Comparison of ENCODE assay signal across 25 mouse cellular contexts in the genomic region with DNA sequence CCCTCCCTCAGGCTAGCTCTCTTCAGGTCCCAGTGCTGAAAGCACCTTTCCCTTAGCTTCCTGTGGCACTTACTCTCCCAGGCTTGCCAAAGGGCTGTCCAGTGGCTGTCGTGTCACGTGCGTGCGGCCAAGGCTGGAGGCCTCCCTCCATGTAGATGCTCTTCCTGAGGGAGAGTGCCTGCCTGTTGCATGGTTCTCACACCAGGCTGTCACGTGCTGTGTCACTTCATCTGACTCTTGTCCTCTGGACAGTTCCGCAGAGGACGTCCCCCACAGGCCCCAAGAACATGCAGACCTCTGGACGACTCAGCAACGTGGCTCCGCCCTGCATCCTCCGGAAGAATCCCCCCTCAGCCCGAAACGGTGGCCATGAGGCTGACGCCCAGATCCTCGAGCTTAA. TPM values are rescaled to one million over a fixed set of nuclear protein-coding genes. Genes with fewer than 3 reads are reported as not detected.
A peak's percentile ranks its signal among the peaks of the same experiment; 100 is the strongest.
DNase-seq lines count a peak whose midpoint lies in the region; ATAC-seq and TF ChIP-seq lines count a peak whose summit lies in the region.
"Had no signal": no experiment of that assay in that cellular context is flagged by ENCODE, and none has a peak within 500 bp of the region (broad histone marks: within the 10 kb centered on the region; RNA-seq: fewer than 3 reads in every experiment).

No protein-coding gene starts in this region.

- no peak overlapping the region for H3K27ac ChIP-seq in embryonic facial prominence, embryonic 15.5 days (replicated peaks)
- no peak overlapping the region for H3K27ac ChIP-seq in embryonic facial prominence, embryonic 10.5 days (replicated peaks)
- H3K27ac ChIP-seq in heart, embryonic 12.5 days (ENCODE audit: poor library complexity, severe bottlenecking) = no peak overlapping the region
- no peak overlapping the region for H3K27ac ChIP-seq in kidney, postnatal 0 days
- H3K27ac ChIP-seq in kidney, adult 2 months (ENCODE audit: insufficient read depth, low read depth, low read length) = no peak overlapping the region
- no peak overlapping the region for H3K27ac ChIP-seq in lung, postnatal 0 days (ENCODE audit: low read length)
- H3K27ac ChIP-seq: left cerebral cortex, adult 2 months; limb, embryonic 13.5 days; liver, embryonic 14.5 days; stomach, embryonic 15.5 days had no signal

- no peak for TF ChIP-seq EP300 in lung, postnatal 0 days (IDR thresholded peaks at IDR 0.05)

- TF ChIP-seq POLR2A in kidney, adult 2 months (IDR thresholded peaks at IDR 0.05; ENCODE audit: low read depth, low read length) = no peak
- no peak for TF ChIP-seq POLR2A in lung, adult 2 months (IDR thresholded peaks at IDR 0.05; ENCODE audit: borderline replicate concordance, extremely low read depth, low read depth, low read length)

- H3K4me2 ChIP-seq in embryonic facial prominence, embryonic 15.5 days (replicated peaks) = no peak overlapping the region
- peak overlapping the region; percentile 0; the same call in 1 of the 2 replicates for H3K4me2 ChIP-seq in heart, embryonic 12.5 days
- no peak overlapping the region for H3K4me2 ChIP-seq in kidney, postnatal 0 days (ENCODE audit: low read length)
- H3K4me2 ChIP-seq in lung, postnatal 0 days (replicated peaks; ENCODE audit: low read depth, low read length) = no peak overlapping the region
- H3K4me2 ChIP-seq: limb, embryonic 13.5 days; midbrain, embryonic 11.5 days; stomach, embryonic 15.5 days had no signal

- no peak for TF ChIP-seq CTCF in kidney, postnatal 0 days (IDR thresholded peaks at IDR 0.05; ENCODE audit: low read depth)
- TF ChIP-seq CTCF in kidney, adult 2 months (conservative IDR thresholded peaks at IDR 0.05; ENCODE audit: insufficient read depth, insufficient read length, low read depth, low read length) = no peak
- TF ChIP-seq CTCF in lung, postnatal 0 days (IDR thresholded peaks at IDR 0.05) = no peak
- no peak for TF ChIP-seq CTCF in lung, adult 2 months (IDR thresholded peaks at IDR 0.05; ENCODE audit: insufficient read depth, low read length)

- no peak overlapping the region for H3K4me3 ChIP-seq in embryonic facial prominence, embryonic 15.5 days (replicated peaks)
- H3K4me3 ChIP-seq in embryonic facial prominence, embryonic 10.5 days = no peak overlapping the region
- no peak overlapping the region for H3K4me3 ChIP-seq in heart, embryonic 12.5 days
- H3K4me3 ChIP-seq in kidney, postnatal 0 days (replicated peaks; ENCODE audit: low read depth, low read length) = no peak overlapping the region
- no peak overlapping the region for H3K4me3 ChIP-seq in kidney, adult 2 months (ENCODE audit: insufficient read depth, low read depth, low read length)
- no peak overlapping the region for H3K4me3 ChIP-seq in lung, postnatal 0 days (ENCODE audit: low read depth, low read length)
- no peak overlapping the region for H3K4me3 ChIP-seq in lung, adult 2 months (replicated peaks; ENCODE audit: extremely low read depth, low read depth, low read length)
- H3K4me3 ChIP-seq: left cerebral cortex, adult 2 months; limb, embryonic 13.5 days; stomach, embryonic 15.5 days had no signal

- WGBS in embryonic facial prominence, embryonic 15.5 days = 45% methylated on average over 15 of the region's 15 CpGs
- 41% methylated on average over 15 of the region's 15 CpGs for WGBS in embryonic facial prominence, embryonic 10.5 days
- WGBS in heart, embryonic 12.5 days = 36% methylated on average over 15 of the region's 15 CpGs
- WGBS in kidney, postnatal 0 days = 52% methylated on average over 15 of the region's 15 CpGs
- 72% methylated on average over 15 of the region's 15 CpGs for WGBS in kidney, adult 2 months
- WGBS in lung, postnatal 0 days = 42% methylated on average over 15 of the region's 15 CpGs
- 57% methylated on average over 15 of the region's 15 CpGs for whole genome bisulfite sequencing in lung, adult 2 months

- H3K9me3 ChIP-seq in embryonic facial prominence, embryonic 15.5 days (replicated peaks) = no peaks in the 10 kb centered on the region
- no peaks in the 10 kb centered on the region for H3K9me3 ChIP-seq in embryonic facial prominence, embryonic 10.5 days
- H3K9me3 ChIP-seq in heart, embryonic 12.5 days (replicated peaks) = no peaks in the 10 kb centered on the region
- H3K9me3 ChIP-seq in kidney, postnatal 0 days (replicated peaks; ENCODE audit: low read length) = no peaks in the 10 kb centered on the region
- H3K9me3 ChIP-seq in lung, postnatal 0 days (ENCODE audit: low read length) = no peaks in the 10 kb centered on the region
- H3K9me3 ChIP-seq: G1E; limb, embryonic 13.5 days; stomach, embryonic 15.5 days had no signal

- no peak for DNase-seq in embryonic facial prominence, embryonic 10.5 days (ENCODE audit: low spot score)
- no peak for DNase-seq in heart, postnatal 14 days
- DNase-seq in kidney, postnatal 0 days (ENCODE audit: low spot score) = no peak
- DNase-seq in kidney, adult 2 months = no peak
- no peak for DNase-seq in lung, postnatal 0 days (ENCODE audit: low spot score)
- DNase-seq in lung, adult 2 months = no peak
- DNase-seq: adrenal gland, adult 8-10 months; cerebellum, adult 8-10 months; cerebellum, postnatal 25 days; gastrocnemius, postnatal 36 days; kidney, adult 9 months; kidney, postnatal 14 days; layer of hippocampus, adult 9-11 months; lung, postnatal 14 days; right cerebral cortex, postnatal 25 days had no signal

- H3K9ac ChIP-seq in embryonic facial prominence, embryonic 15.5 days = no peak overlapping the region
- 0 out of 2 replicates have a peak overlapping the region, but pooled peaks have one; percentile 8 for H3K9ac ChIP-seq in heart, embryonic 12.5 days
- H3K9ac ChIP-seq in kidney, postnatal 0 days (ENCODE audit: low read depth, low read length) = no peak overlapping the region
- H3K9ac ChIP-seq in lung, postnatal 0 days (replicated peaks; ENCODE audit: low read depth) = no peak overlapping the region
- H3K9ac ChIP-seq: limb, embryonic 13.5 days; liver, embryonic 14.5 days; stomach, embryonic 15.5 days had no signal

- ATAC-seq in embryonic facial prominence, embryonic 15.5 days (ENCODE audit: insufficient number of reproducible peaks, low FRiP score, low TSS enrichment, low read depth) = 0 out of 2 replicates have a peak, but pooled peaks have one; percentile 5
- peak; percentile 67 for ATAC-seq in heart, embryonic 12.5 days (ENCODE audit: insufficient number of reproducible peaks, low FRiP score)
- ATAC-seq in kidney, postnatal 0 days (replicated peaks; ENCODE audit: low FRiP score, low read depth) = peak; percentile 9; the same call in 1 of the 2 replicates
- peak; percentile 35 for ATAC-seq in lung, postnatal 0 days
- ATAC-seq: forebrain, embryonic 14.5 days; midbrain, embryonic 16.5 days had no signal

- intact Hi-C loops in heart, postnatal 14 days (cut with DNase I) = no loop called here

- 0 out of 2 replicates have a peak, but pooled peaks cover 8% of the 10 kb centered on the region for H3K36me3 ChIP-seq in embryonic facial prominence, embryonic 15.5 days
- H3K36me3 ChIP-seq in embryonic facial prominence, embryonic 10.5 days (replicated peaks) = peaks cover 14% of the 10 kb centered on the region; the same call in 1 of the 2 replicates
- H3K36me3 ChIP-seq in heart, embryonic 12.5 days = peaks cover 3% of the 10 kb centered on the region; the same call in 1 of the 2 replicates
- H3K36me3 ChIP-seq in kidney, postnatal 0 days (ENCODE audit: insufficient read depth, low read length) = no peaks in the 10 kb centered on the region
- no peaks in the 10 kb centered on the region for H3K36me3 ChIP-seq in kidney, adult 2 months (ENCODE audit: control insufficient read depth, insufficient read depth, low read length)
- H3K36me3 ChIP-seq in lung, postnatal 0 days (ENCODE audit: insufficient read depth, low read length) = no peaks in the 10 kb centered on the region
- H3K36me3 ChIP-seq: G1E; stomach, embryonic 15.5 days had no signal

- no peaks in the 10 kb centered on the region for H3K27me3 ChIP-seq in embryonic facial prominence, embryonic 15.5 days
- 0 out of 2 replicates have a peak, but pooled peaks cover 9% of the 10 kb centered on the region for H3K27me3 ChIP-seq in embryonic facial prominence, embryonic 10.5 days (replicated peaks; ENCODE audit: low read depth, poor library complexity, severe bottlenecking)
- H3K27me3 ChIP-seq in heart, embryonic 12.5 days (replicated peaks) = no peaks in the 10 kb centered on the region
- no peaks in the 10 kb centered on the region for H3K27me3 ChIP-seq in kidney, postnatal 0 days (ENCODE audit: insufficient read depth, low read length)
- H3K27me3 ChIP-seq in kidney, adult 2 months (replicated peaks; ENCODE audit: control insufficient read depth, insufficient read depth, low read length) = no peaks in the 10 kb centered on the region
- H3K27me3 ChIP-seq in lung, postnatal 0 days (replicated peaks; ENCODE audit: insufficient read depth, low read length) = no peaks in the 10 kb centered on the region
- H3K27me3 ChIP-seq: limb, embryonic 13.5 days; stomach, embryonic 15.5 days had no signal

- 0 out of 2 replicates have a peak, but pooled peaks cover 4% of the 10 kb centered on the region for H3K4me1 ChIP-seq in embryonic facial prominence, embryonic 15.5 days
- H3K4me1 ChIP-seq in embryonic facial prominence, embryonic 10.5 days = peaks cover 19% of the 10 kb centered on the region
- peaks cover 14% of the 10 kb centered on the region for H3K4me1 ChIP-seq in heart, embryonic 12.5 days (replicated peaks)
- H3K4me1 ChIP-seq in kidney, postnatal 0 days (replicated peaks; ENCODE audit: insufficient read depth, low read length) = no peaks in the 10 kb centered on the region
- H3K4me1 ChIP-seq in kidney, adult 2 months (ENCODE audit: control insufficient read depth, insufficient read depth, low read length) = no peaks in the 10 kb centered on the region
- H3K4me1 ChIP-seq in lung, postnatal 0 days (ENCODE audit: insufficient read depth, low read depth, low read length) = no peaks in the 10 kb centered on the region
- 0 out of 2 replicates have a peak, but pooled peaks cover 3% of the 10 kb centered on the region for H3K4me1 ChIP-seq in lung, adult 2 months (ENCODE audit: control insufficient read depth, insufficient read depth, low read length)

RNA-seq across cellular contexts. Expression of a gene that starts 3.5 kb away (rescaled TPM):
- 90.0 and 100.0 TPM in 2 replicates for polyA plus RNA-seq in embryonic facial prominence, embryonic 15.5 days (2015; fragmentation: Nextera tagmentation; extraction: Ambion mirVana)
- polyA plus RNA-seq in embryonic facial prominence, embryonic 10.5 days (2016; fragmentation: Nextera tagmentation; extraction: Ambion mirVana) = 68.7 and 71.1 TPM in 2 replicates
- polyA plus RNA-seq in heart, embryonic 12.5 days (2016; fragmentation: Nextera tagmentation; extraction: Ambion mirVana) = 81.9 and 84.8 TPM in 2 replicates
- total RNA-seq in heart, postnatal 14 days (2021) = 10 to 100 TPM; 35.8 to 41.1 TPM
- 67.3 and 74.5 TPM in 2 replicates for polyA plus RNA-seq in kidney, postnatal 0 days (2015; fragmentation: Nextera tagmentation; extraction: Ambion mirVana)
- 81.3 and 92.5 TPM in 2 replicates for polyA plus RNA-seq in kidney, adult 2 months (2012; rRNA removed)
- 58.2 and 63.8 TPM in 2 replicates for polyA plus RNA-seq in lung, postnatal 0 days (2015; fragmentation: Nextera tagmentation; extraction: Ambion mirVana)
- 85.7 and 86.6 TPM in 2 replicates for polyA plus RNA-seq in lung, adult 2 months (2012; rRNA removed)

RNA-seq across cellular contexts. Expression of a gene that starts 24.2 kb away (rescaled TPM):
- 22.1 and 28.7 TPM in 2 replicates for polyA plus RNA-seq in embryonic facial prominence, embryonic 15.5 days (2015; fragmentation: Nextera tagmentation; extraction: Ambion mirVana)
- 21.8 and 26.9 TPM in 2 replicates for polyA plus RNA-seq in embryonic facial prominence, embryonic 10.5 days (2016; fragmentation: Nextera tagmentation; extraction: Ambion mirVana)
- 12.5 and 14.4 TPM in 2 replicates for polyA plus RNA-seq in heart, embryonic 12.5 days (2016; fragmentation: Nextera tagmentation; extraction: Ambion mirVana)
- 1 to 10 TPM; 5.9 to 8.3 TPM for total RNA-seq in heart, postnatal 14 days (2021)
- 17.3 and 17.5 TPM in 2 replicates for polyA plus RNA-seq in kidney, postnatal 0 days (2015; fragmentation: Nextera tagmentation; extraction: Ambion mirVana)
- 22.6 and 24.1 TPM in 2 replicates for polyA plus RNA-seq in kidney, adult 2 months (2012; rRNA removed)
- polyA plus RNA-seq in lung, postnatal 0 days (2015; fragmentation: Nextera tagmentation; extraction: Ambion mirVana) = 9.9 and 10.2 TPM in 2 replicates
- polyA plus RNA-seq in lung, adult 2 months (2012; rRNA removed) = 19.2 and 20.8 TPM in 2 replicates

RNA-seq across cellular contexts. Expression of a gene that starts 43.3 kb away (rescaled TPM):
- polyA plus RNA-seq in embryonic facial prominence, embryonic 15.5 days (2015; fragmentation: Nextera tagmentation; extraction: Ambion mirVana) = 482 and 502 TPM in 2 replicates
- polyA plus RNA-seq in embryonic facial prominence, embryonic 10.5 days (2016; fragmentation: Nextera tagmentation; extraction: Ambion mirVana) = 399 and 407 TPM in 2 replicates
- 386 and 388 TPM in 2 replicates for polyA plus RNA-seq in heart, embryonic 12.5 days (2016; fragmentation: Nextera tagmentation; extraction: Ambion mirVana)
- total RNA-seq in heart, postnatal 14 days (2021) = 100 to 1,000 TPM; 145 to 146 TPM
- polyA plus RNA-seq in kidney, postnatal 0 days (2015; fragmentation: Nextera tagmentation; extraction: Ambion mirVana) = 466 and 517 TPM in 2 replicates
- polyA plus RNA-seq in kidney, adult 2 months (2012; rRNA removed) = 377 and 422 TPM in 2 replicates
- 340 and 365 TPM in 2 replicates for polyA plus RNA-seq in lung, postnatal 0 days (2015; fragmentation: Nextera tagmentation; extraction: Ambion mirVana)
- 218 and 230 TPM in 2 replicates for polyA plus RNA-seq in lung, adult 2 months (2012; rRNA removed)

RNA-seq across cellular contexts. Expression of a gene that starts 48.9 kb away (rescaled TPM):
- polyA plus RNA-seq in embryonic facial prominence, embryonic 15.5 days (2015; fragmentation: Nextera tagmentation; extraction: Ambion mirVana) = 244 and 254 TPM in 2 replicates
- 158 and 162 TPM in 2 replicates for polyA plus RNA-seq in embryonic facial prominence, embryonic 10.5 days (2016; fragmentation: Nextera tagmentation; extraction: Ambion mirVana)
- 179 and 187 TPM in 2 replicates for polyA plus RNA-seq in heart, embryonic 12.5 days (2016; fragmentation: Nextera tagmentation; extraction: Ambion mirVana)
- total RNA-seq in heart, postnatal 14 days (2021) = 10 to 100 TPM; 38.9 to 46.9 TPM
- polyA plus RNA-seq in kidney, postnatal 0 days (2015; fragmentation: Nextera tagmentation; extraction: Ambion mirVana) = 204 and 226 TPM in 2 replicates
- 55.6 and 63.8 TPM in 2 replicates for polyA plus RNA-seq in kidney, adult 2 months (2012; rRNA removed)
- polyA plus RNA-seq in lung, postnatal 0 days (2015; fragmentation: Nextera tagmentation; extraction: Ambion mirVana) = 121 and 135 TPM in 2 replicates
- polyA plus RNA-seq in lung, adult 2 months (2012; rRNA removed) = 89.9 and 107 TPM in 2 replicates

RNA-seq across cellular contexts. Expression of a gene that starts 49.9 kb away (rescaled TPM):
- polyA plus RNA-seq in embryonic facial prominence, embryonic 15.5 days (2015; fragmentation: Nextera tagmentation; extraction: Ambion mirVana) = 36.6 and 46.1 TPM in 2 replicates
- polyA plus RNA-seq in embryonic facial prominence, embryonic 10.5 days (2016; fragmentation: Nextera tagmentation; extraction: Ambion mirVana) = 15.2 and 15.5 TPM in 2 replicates
- polyA plus RNA-seq in heart, embryonic 12.5 days (2016; fragmentation: Nextera tagmentation; extraction: Ambion mirVana) = 18.3 and 19.6 TPM in 2 replicates
- total RNA-seq in heart, postnatal 14 days (2021) = 10 to 100 TPM; 28.1 to 33.1 TPM
- polyA plus RNA-seq in kidney, postnatal 0 days (2015; fragmentation: Nextera tagmentation; extraction: Ambion mirVana) = 20.6 and 23.0 TPM in 2 replicates
- polyA plus RNA-seq in kidney, adult 2 months (2012; rRNA removed) = 44.3 and 45.3 TPM in 2 replicates
- 23.2 and 27.2 TPM in 2 replicates for polyA plus RNA-seq in lung, postnatal 0 days (2015; fragmentation: Nextera tagmentation; extraction: Ambion mirVana)
- 66.2 and 81.8 TPM in 2 replicates for polyA plus RNA-seq in lung, adult 2 months (2012; rRNA removed)
- polyA plus RNA-seq: G1E had no signal

Comparison
In these comparisons a context has a peak if more than half of its experiments do, and no peak if none do; other contexts are left out.
1. ATAC-seq: peak in every context shown above with its lines; median percentile 67 in heart, embryonic 12.5 days; 35 in lung, postnatal 0 days; 9 in kidney, postnatal 0 days; 5 in embryonic facial prominence, embryonic 15.5 days.